Mouse (Mus musculus) heart, postnatal 0 days (tissue): ENCODE measurements at regions not wholly inside any gene's neighbourhood (a gene's known extent, or its start where the extent isn't known, plus 50 kb on each side); places are given as distances from the start of the nearest gene placed in this dataset.

Source experiments
- ATAC-seq: fragments of 200-750 bp; cut with Nextera tagmentation; 2 replicates; pipeline ENCODE4 v1.8.0; 2017; ENCODE audit warnings: low read depth, moderate number of reproducible peaks, moderate library complexity; ENCODE audit not compliant: insufficient read depth
- DNase-seq: peaks from one replicate; pipeline ENCODE4 v3.0.0-alpha.2; 2016; ENCODE audit warnings: low spot score
- H3K27ac ChIP-seq: fragments of 300-500 bp; sonication (generic); 2 replicates; pipeline ENCODE4 v1.5.1; 2014; ENCODE audit warnings: low read depth, mild to moderate bottlenecking
- H3K27me3 ChIP-seq: fragments of 300-500 bp; sonication (generic); 2 replicates; pipeline ENCODE4 v1.6.1; 2014; ENCODE audit warnings: low read length, mixed read lengths; ENCODE audit not compliant: control insufficient read depth, insufficient read depth
- H3K36me3 ChIP-seq: fragments of 300-500 bp; sonication (generic); replicated peaks from 2 replicates; pipeline ENCODE4 v1.6.1; 2014; ENCODE audit warnings: low read length, mixed read lengths; ENCODE audit not compliant: control insufficient read depth, insufficient read depth
- H3K4me1 ChIP-seq: fragments of 300-500 bp; sonication (generic); 2 replicates; pipeline ENCODE4 v1.6.1; 2014; ENCODE audit warnings: antibody characterized with exemption; ENCODE audit not compliant: control insufficient read depth, insufficient read depth
- H3K4me2 ChIP-seq: fragments of 300-500 bp; sonication (generic); 2 replicates; pipeline ENCODE4 v1.6.1; 2014; ENCODE audit warnings: low read depth, mild to moderate bottlenecking, low read length, moderate library complexity
- H3K4me3 ChIP-seq: fragments of 300-500 bp; sonication (generic); 2 replicates; pipeline ENCODE4 v1.5.1; 2014; ENCODE audit warnings: low read depth, low read length
- H3K9ac ChIP-seq: fragments of 300-500 bp; sonication (generic); replicated peaks from 2 replicates; pipeline ENCODE4 v1.6.1; 2014; ENCODE audit warnings: low read depth, low read length, mixed read lengths
- H3K9me3 ChIP-seq: fragments of 300-500 bp; sonication (generic); replicated peaks from 2 replicates; pipeline ENCODE4 v1.6.1; 2016; ENCODE audit warnings: low read length; ENCODE audit not compliant: control insufficient read depth
- CTCF ChIP-seq: IDR thresholded peaks from 2 replicates; pipeline ENCODE4 v1.5.1; 2016; ENCODE audit warnings: antibody characterized with exemption, control low read depth, low read depth
- EP300 ChIP-seq: IDR thresholded peaks from 2 replicates; pipeline ENCODE4 v1.6.1; 2016; ENCODE audit warnings: antibody characterized with exemption, low read depth
- WGBS: fragments of 180-500 bp; shearing (Covaris S2); extraction: QIAGEN DNeasy Blood & Tissue Kit; methylation state at CpG from one replicate; pipeline ENCODE4 v1.1.7; 2014; 5-methylcytosine and 5-hydroxymethylcytosine counted together

DNA sequence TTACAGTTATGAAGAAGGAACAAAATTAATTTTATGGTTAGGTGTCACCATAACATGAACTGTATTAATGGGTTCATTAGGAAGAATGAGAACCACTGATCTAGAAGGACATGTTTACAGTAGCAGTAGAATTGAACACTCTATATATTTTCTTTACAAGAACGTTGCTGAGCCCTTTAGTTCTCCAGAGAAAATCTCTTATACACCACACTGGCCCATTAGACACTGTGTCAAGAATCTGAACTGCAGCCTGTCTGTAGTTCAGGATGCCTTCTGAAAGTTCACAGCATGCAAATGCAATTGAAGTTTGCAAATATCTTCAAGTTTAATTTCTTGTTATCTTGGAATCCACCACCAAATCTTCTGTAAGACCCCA lies 307.6 kb downstream of the Phf14 start:
- Histone ChIP-seq H3K4me3 (no peak overlapping the region), H3K9ac (no peak overlapping the region), H3K4me1 (no peaks in the 10 kb centered on the region), H3K27ac (no peak overlapping the region), H3K36me3 (no peaks in the 10 kb centered on the region), H3K9me3 (no peaks in the 10 kb centered on the region), H3K27me3 (no peaks in the 10 kb centered on the region), H3K4me2 (no peak overlapping the region)
- DNase-seq: no peak
- no peak for TF ChIP-seq CTCF
- TF ChIP-seq EP300: no peak
- 45% methylated on average over 1 of the region's 1 CpGs for WGBS
- ATAC-seq: no peak

DNA sequence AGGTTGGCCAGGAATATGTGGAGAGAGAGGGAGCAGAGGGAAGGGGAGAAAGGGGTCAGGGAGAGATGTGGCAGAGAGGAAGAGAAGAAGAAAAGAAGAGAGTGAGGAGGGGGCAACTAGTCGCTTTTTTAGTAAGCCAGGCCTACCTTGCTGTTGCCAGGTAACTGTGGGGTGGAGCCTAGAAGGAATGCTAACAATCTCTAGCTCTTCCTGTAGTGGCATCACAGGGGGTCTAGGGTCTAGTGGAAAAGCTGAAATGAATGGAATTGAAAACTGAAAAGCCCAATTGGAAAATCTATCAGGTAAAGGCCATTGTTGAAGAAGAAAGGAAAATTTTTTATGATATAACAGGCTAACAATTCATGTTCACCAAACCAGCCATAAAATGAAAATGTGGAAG lies 336.5 kb downstream of the Phf14 start:
- no peak for TF ChIP-seq EP300
- TF ChIP-seq CTCF: no peak
- Histone ChIP-seq H3K36me3 (no peaks in the 10 kb centered on the region), H3K27ac (no peak overlapping the region), H3K27me3 (no peaks in the 10 kb centered on the region), H3K9me3 (no peaks in the 10 kb centered on the region), H3K4me2 (no peak overlapping the region), H3K4me3 (no peak overlapping the region), H3K4me1 (no peaks in the 10 kb centered on the region), H3K9ac (no peak overlapping the region)
- DNase-seq (no peak), ATAC-seq (no peak)
- 22% methylated on average over 1 of the region's 1 CpGs for WGBS

GRCm38 (mm10) chr6:12247975-12248374 lies 340.4 kb downstream of the Phf14 start:
- Histone ChIP-seq H3K9ac (no peak overlapping the region), H3K4me1 (no peaks in the 10 kb centered on the region), H3K27me3 (no peaks in the 10 kb centered on the region), H3K27ac (no peak overlapping the region), H3K4me3 (no peak overlapping the region), H3K4me2 (no peak overlapping the region), H3K9me3 (no peaks in the 10 kb centered on the region), H3K36me3 (no peaks in the 10 kb centered on the region)
- TF ChIP-seq CTCF (no peak), EP300 (no peak)
- no peak for DNase-seq
- no peak for ATAC-seq

DNA sequence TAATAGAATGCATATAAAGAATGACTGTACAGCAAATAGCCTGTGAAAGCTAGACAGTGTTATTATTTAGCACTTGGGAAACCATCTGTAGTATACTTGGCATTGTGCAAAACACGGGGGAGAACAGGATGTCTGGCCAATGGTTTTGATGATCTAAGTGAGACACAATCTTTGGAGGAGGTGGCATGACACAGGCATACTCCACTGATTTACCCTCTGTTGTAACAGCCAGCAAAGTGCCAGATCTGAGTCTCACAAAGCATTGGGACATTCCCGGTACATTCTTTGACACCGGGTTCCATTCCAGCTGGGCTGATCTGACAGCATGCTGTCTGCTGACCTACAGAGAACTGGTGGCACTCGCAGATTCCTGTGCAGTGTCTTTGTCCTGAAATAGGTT lies 341.0 kb downstream of the Phf14 start:
- Histone ChIP-seq H3K9ac (no peak overlapping the region), H3K4me2 (no peak overlapping the region), H3K9me3 (no peaks in the 10 kb centered on the region), H3K27me3 (no peaks in the 10 kb centered on the region), H3K27ac (no peak overlapping the region), H3K4me1 (no peaks in the 10 kb centered on the region), H3K4me3 (no peak overlapping the region), H3K36me3 (no peaks in the 10 kb centered on the region)
- WGBS: 45% methylated on average over 4 of the region's 4 CpGs
- TF ChIP-seq CTCF (no peak), EP300 (no peak)
- no peak for ATAC-seq
- DNase-seq: no peak

- Histone ChIP-seq H3K27ac (no peak overlapping the region), H3K27me3 (no peaks in the 10 kb centered on the region), H3K4me2 (no peak overlapping the region), H3K4me1 (no peaks in the 10 kb centered on the region), H3K9ac (no peak overlapping the region), H3K9me3 (no peaks in the 10 kb centered on the region), H3K4me3 (no peak overlapping the region), H3K36me3 (no peaks in the 10 kb centered on the region)
- 88% methylated on average over 3 of the region's 3 CpGs for WGBS
- TF ChIP-seq EP300: no peak
- TF ChIP-seq CTCF: no peak
- DNase-seq (no peak), ATAC-seq (no peak)
Measured at GRCm38 (mm10) chr6:12254507-12254906, 346.9 kb downstream of the Phf14 start.

DNA sequence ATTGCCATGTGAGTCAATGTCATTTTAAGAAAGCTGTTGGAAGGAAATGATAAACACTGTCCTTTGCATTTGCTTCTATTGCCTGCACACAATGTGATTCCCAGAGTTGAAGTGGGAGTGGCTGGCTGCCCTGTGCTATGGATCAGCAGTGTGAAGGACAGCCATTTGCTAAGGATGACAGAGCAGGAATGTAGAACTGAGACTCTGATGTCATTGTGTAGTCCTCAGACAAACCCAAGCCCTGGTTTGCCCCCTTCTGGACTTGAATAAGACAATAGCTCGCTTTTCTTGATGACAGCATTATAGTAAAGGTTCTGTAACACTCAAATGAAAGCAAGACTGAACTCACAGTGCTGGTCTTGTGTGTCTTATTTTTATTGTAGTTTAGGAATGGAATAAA lies 347.8 kb downstream of the Phf14 start:
- Histone ChIP-seq H3K4me3 (no peak overlapping the region), H3K4me2 (no peak overlapping the region), H3K9me3 (no peaks in the 10 kb centered on the region), H3K4me1 (no peaks in the 10 kb centered on the region), H3K36me3 (no peaks in the 10 kb centered on the region), H3K9ac (no peak overlapping the region), H3K27ac (no peak overlapping the region), H3K27me3 (no peaks in the 10 kb centered on the region)
- WGBS: 63% methylated on average over 1 of the region's 1 CpGs
- DNase-seq: no peak
- no peak for TF ChIP-seq EP300
- TF ChIP-seq CTCF: no peak
- ATAC-seq: no peak
